Mouse (Mus musculus) heart, adult 8-10 months (tissue): ENCODE results near the gene B4galnt4. TPM values are rescaled to one million over a fixed set of nuclear protein-coding genes. Genes with fewer than 3 reads are reported as not detected.
A peak's percentile ranks its signal among the peaks of the same experiment; 100 is the strongest.

Experiments
- DNase-seq: peaks from one replicate; pipeline ENCODE4 v3.0.0; 2022; ENCODE audit warnings: low spot score
- total RNA-seq, 4 experiments: library from RNA; stranded (reverse); gene quantifications; 2 replicates each; pipeline ENCODE4 v1.2.4; 2022

B4galnt4 gene
- total RNA-seq, 4 experiments from 2014 or later: not detected

- peak; percentile 73 for DNase-seq
These were observed 9.4 kb downstream of the B4galnt4 start for GRCm38 (mm10) chr7:141070058-141070862.

DNA sequence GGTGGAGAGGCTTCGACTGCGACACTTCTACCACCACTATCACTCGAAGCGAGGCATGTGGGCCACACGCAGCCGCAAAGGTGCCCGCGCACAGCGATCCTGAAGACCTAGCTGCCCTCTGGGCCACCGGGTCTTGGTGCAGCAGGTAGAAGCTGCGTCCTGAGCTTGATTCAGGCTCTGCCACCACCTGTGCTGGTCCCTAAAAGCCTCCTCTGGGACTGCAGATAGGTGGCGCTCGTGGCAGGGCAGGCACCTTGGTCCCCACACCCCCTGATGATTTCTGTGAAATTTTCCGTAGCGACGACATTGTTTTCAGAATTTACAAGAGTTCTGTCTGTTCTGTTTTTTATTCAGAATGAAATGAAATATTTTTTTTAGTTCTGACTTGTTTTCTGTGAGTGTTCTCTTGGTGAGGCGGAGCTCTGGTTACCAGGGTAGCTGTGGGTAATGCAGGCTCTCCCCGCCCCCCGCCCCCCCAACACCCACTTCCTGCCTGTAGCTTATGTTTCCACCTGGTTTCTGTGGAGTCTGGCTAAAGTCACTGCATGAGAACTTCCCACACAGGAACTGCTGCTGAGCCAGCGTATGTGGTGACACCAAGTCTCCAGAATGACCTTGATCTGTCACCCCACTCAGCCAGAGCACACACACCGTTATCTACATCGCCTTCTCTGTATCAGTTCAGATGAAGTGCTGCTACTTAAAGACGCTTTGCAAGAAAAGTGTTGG is 11.3 kb downstream of the B4galnt4 start:
- DNase-seq: no peak

DNA sequence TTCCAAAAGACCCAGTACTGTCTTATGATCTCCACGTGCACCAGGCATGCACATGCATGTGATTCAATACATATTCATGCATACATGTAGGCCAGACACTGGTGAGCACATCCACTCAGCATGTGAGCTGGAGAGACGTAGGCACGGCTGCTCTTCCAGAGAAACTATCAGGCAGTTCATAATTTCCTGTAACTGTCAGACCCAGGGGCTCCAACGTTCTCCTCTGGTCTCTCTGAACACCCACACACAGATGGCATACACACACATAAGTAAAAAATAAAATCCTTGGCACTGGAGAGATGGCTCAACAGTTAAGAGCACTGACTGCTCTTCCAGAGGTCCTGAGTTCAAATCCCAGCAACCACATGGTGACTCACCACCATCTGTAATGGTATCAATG is 12.9 kb downstream of the B4galnt4 start:
- DNase-seq: no peak

GRCm38 (mm10) chr7:141077841-141078240 is 16.9 kb downstream of the B4galnt4 start, which contains the start of gene Pkp3:
Gene Pkp3 (plus strand): TSS chr7:141078218.
- DNase-seq: no peak

DNA sequence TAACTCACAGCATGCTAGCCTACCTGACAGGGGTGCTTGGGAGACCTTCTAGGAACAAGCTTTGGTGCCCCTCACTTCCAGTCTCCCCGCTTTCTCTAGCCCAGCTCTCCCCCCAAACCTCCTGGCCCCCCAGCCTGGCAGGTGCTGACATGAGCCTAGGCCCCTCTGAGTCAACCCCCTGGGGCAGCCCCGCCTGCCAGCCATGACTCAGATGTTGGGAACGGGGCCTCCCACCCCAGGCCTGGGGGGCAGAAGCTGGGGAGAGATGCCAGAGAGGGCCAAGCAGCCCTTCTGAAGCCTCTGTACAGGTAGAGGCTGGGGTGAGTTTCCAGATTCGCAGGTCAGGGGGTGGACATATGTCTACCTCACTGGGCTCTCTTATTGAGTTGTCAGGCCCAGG is 18.0 kb downstream of the B4galnt4 start:
- no peak for DNase-seq

- no peak for DNase-seq
These were observed 18.9 kb downstream of the B4galnt4 start for GRCm38 (mm10) chr7:141079481-141080449.

DNA sequence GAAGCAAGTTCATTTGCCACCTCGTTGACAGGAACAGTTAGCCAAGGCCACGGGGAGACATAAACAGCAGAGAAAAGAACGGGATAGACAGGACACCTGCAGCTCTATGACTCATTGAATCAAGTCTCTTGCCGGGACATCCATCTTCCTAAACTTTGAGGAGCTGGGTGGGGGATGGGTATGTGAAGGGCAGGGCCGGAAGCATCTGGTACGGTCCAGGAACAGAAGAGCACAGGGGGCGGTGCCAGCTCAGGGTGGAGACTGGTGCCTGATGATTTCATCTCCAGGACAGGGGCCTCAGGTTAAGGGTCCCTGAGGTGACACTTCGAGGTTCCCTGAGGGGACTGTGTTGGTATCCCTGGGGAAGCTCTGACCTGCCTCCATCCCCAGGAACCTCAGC is 27.0 kb downstream of the B4galnt4 start:
- DNase-seq: no peak

DNA sequence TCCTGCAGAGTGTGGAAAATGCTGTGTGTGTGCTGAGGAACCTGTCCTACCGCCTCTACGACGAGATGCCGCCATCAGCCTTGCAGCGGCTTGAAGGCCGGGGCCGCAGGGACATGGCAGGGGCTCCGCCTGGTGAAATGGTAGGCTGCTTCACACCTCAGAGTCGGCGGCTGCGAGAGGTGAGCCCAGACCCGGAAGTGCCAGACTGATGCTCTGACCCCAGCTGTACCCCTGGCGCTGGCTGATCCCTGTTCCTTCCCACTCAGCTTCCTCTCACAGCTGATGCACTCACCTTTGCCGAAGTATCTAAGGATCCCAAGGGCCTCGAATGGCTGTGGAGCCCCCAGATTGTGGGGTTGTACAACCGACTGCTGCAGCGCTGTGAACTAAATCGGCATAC is 27.6 kb downstream of the B4galnt4 start:
- DNase-seq: no peak

DNA sequence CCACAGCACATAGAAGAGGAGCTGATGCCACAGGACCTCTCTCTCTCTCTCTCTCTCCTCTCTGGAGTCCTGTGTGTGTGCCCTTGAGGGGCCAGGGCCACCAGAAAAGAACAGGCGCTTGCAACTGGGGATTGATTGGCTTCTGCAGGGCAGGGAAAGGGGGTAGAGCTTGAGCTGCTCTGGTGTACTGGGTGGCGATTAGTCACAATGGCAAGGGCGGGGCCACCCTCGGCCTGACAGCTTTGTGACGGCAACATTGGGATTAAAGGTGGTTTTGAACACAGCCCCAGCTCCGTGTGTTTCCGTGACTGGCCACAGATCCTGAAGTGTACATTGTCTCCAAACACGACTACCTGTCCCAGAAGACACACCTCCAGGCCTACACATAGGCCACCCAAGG is 29.3 kb downstream of the B4galnt4 start:
- DNase-seq: no peak

- peak; percentile 84 for DNase-seq
These were observed 31.3 kb downstream of the B4galnt4 start for GRCm38 (mm10) chr7:141092051-141092735.

GRCm38 (mm10) chr7:141093950-141094349 is 33.0 kb downstream of the B4galnt4 start:
- no peak for DNase-seq

GRCm38 (mm10) chr7:141094487-141095205 is 33.7 kb downstream of the B4galnt4 start:
- DNase-seq: no peak

DNA sequence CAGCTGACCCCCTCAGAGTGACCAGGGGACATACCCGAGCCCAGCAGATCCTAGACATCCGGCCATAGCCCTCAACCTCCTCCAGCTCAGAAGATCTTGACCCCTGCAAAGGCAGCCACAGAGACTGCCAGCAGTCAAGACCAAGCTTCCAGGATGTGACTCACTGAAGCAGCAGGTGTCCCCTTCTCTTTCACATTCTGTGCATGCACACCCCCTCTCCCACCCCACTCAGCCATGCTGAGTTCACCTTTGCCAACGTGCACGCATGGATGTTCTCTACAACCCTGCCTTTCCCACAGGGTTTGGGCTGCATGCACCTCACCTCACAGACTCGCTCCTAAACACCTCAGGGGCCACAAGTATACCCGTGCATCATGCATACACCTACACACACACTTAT is 35.1 kb downstream of the B4galnt4 start:
- DNase-seq: no peak

GRCm38 (mm10) chr7:141096649-141097056 is 35.7 kb downstream of the B4galnt4 start:
- DNase-seq: peak; percentile 84

DNA sequence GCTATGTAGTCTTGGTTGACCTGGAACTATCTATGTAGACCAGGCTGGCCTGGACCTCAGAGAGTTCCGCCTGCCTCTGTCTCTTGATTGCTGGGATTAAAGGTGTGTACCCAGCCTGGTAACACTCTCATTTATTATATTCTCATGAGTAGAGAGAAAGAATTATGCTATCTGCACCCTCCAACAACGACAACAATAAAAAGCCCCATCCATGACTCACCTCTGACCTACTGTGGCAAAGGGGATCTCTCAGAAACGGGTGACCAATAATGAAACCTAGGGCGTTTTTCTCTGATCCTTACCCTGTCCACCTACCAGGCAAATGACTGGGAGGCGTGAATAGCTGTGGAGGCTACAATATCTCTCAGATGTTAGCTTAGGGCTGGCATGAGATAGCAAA is 36.3 kb downstream of the B4galnt4 start:
- DNase-seq: no peak

- no peak for DNase-seq
These were observed 39.2 kb downstream of the B4galnt4 start, which contains the start of gene Sigirr for GRCm38 (mm10) chr7:141099911-141100691. Gene Sigirr (minus strand): TSS chr7:141100572.

DNA sequence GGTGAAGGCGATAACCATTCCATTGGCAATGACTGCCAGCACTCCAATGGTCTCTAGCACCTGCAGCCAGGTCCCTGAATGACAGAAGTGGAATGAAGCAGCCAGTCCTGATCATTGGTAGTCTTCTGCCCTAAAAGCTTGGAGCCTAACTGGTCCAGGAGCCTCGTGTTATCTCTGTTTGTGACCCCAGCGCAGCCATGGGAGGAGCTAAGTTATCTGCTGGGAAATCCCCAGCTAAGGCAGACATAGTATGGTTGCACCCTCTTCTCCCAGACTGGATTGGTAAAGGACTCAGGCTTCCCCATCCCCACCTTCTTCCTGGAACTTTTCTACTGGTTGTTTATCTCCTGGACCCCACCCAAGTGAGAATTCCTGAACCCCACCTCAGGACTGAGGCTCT is 42.3 kb downstream of the B4galnt4 start:
- no peak for DNase-seq

DNA sequence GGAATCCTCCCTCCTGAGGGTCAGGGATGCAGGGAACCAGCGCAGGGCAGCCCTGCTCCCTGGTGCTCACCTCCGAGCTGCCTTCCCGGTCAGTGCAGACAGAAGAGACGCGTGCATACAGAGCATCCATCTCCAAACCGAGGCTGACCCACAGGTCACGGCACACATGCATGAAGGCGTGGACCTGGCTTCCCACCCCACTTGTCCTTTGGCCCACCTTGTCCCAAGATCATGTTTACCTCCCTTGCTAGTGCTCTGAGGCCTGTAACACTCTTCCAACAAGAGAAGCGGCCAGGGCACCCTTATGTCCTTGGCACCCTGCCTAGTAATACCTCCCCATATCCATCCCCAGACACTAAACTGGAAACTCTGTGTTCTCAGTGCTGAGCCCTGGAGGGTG is 55.0 kb downstream of the B4galnt4 start:
- no peak for DNase-seq

- DNase-seq: no peak
These were observed 56.7 kb downstream of the B4galnt4 start, which contains the start of gene Ano9 for GRCm38 (mm10) chr7:141117636-141118035. Gene Ano9 (minus strand): TSS chr7:141117806.

DNA sequence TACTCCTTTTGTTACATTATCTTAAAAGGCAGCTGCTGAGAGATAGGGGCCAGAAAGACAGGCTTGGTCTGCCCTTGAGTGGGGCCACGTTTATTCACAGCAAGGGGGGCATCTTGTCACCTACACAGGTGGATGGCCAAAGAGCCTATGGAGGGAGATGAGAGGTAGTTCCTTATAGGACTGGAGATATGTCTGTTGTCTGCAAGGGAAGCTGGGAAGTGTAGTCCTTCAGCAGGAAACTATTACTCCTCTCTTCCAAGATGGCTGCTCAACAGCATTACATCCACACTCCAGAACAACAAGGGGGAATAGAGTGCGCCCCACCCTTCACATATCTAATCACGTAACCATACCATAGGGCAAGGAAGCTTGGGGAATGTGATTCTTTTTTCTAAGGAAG is 58.6 kb downstream of the B4galnt4 start:
- DNase-seq: no peak
